Mouse (Mus musculus) midbrain, embryonic 10.5 days (tissue): Measurements from ENCODE around the gene Tnp2. TPM values are rescaled to one million over a fixed set of nuclear protein-coding genes. Genes with fewer than 3 reads are reported as not detected.
"Not testable (repeated sequence)": the region's sequence is repeated elsewhere in the genome, so short reads cannot be mapped to it uniquely, and the experiment has no call there.

Experiments
- DNase-seq: peaks from one replicate; pipeline ENCODE4 v3.0.0-alpha.2; 2017; ENCODE audit warnings: low spot score
- H3K27ac ChIP-seq: fragments of 300-500 bp; sonication (generic); replicated peaks from 2 replicates; pipeline ENCODE4 v1.5.1; 2016; ENCODE audit warnings: mild to moderate bottlenecking
- H3K27me3 ChIP-seq: fragments of 300-500 bp; sonication (generic); 2 replicates; pipeline ENCODE4 v1.6.1; 2016; ENCODE audit warnings: low read depth, mild to moderate bottlenecking; ENCODE audit not compliant: poor library complexity, severe bottlenecking
- H3K36me3 ChIP-seq: fragments of 300-500 bp; sonication (generic); 2 replicates; pipeline ENCODE4 v1.6.1; 2016; ENCODE audit warnings: mild to moderate bottlenecking, moderate library complexity
- H3K4me1 ChIP-seq: fragments of 300-500 bp; sonication (generic); 2 replicates; pipeline ENCODE4 v1.6.1; 2016
- H3K4me3 ChIP-seq: fragments of 300-500 bp; sonication (generic); 2 replicates; pipeline ENCODE4 v1.5.1; 2016; ENCODE audit warnings: mild to moderate bottlenecking, moderate library complexity
- H3K9me3 ChIP-seq: fragments of 300-500 bp; sonication (generic); replicated peaks from 2 replicates; pipeline ENCODE4 v1.6.1; 2016; ENCODE audit warnings: mild to moderate bottlenecking
- WGBS: fragments of 180-500 bp; shearing (Covaris S2); methylation state at CpG from one replicate; pipeline ENCODE4 v1.1.7; 2016; 5-methylcytosine and 5-hydroxymethylcytosine counted together
- polyA plus RNA-seq: library from polyadenylated mRNA; unstranded; fragments of >200 nt; fragmentation: Nextera tagmentation; extraction: Ambion mirVana; gene quantifications from 2 replicates; pipeline ENCODE4 v1.2.1, GENCODE M21; 2016

Gene Tnp2
- polyA plus RNA-seq, 1 experiment from 2014 or later, result not detected

DNA sequence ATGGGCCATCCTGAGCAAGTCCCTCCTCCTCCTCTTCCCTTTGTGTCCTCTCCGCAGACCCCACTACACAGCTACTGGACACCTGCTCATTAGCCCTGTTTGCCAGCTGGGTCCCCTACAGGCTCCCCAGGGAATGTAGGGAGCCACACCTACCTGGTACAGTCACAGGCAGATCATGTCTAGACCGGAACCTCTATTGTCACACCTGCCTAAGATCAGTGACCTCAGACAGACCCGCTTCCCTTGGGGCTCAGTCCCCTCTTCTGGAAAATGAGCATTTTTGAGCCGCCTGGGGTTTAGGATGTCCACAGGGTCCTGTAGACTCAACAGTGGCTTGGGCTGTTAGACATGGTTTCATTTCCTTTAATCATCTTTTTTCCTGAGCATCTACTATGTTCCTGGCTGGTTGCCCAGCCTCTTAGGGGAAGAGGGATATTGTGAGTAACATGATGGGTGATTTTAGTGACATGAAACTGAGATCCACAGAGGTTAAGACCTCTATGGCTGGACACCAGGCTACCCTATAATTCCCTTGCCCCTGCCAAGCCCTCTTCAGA is 30.2 kb upstream of the Tnp2 start:
- Histone ChIP-seq H3K4me3 (no peak overlapping the region), H3K36me3 (no peaks in the 10 kb centered on the region), H3K9me3 (no peaks in the 10 kb centered on the region), H3K27ac (no peak overlapping the region), H3K4me1 (no peaks in the 10 kb centered on the region), H3K27me3 (no peaks in the 10 kb centered on the region)
- DNase-seq, result no peak
- WGBS, result 80% methylated on average over 4 of the region's 4 CpGs

DNA sequence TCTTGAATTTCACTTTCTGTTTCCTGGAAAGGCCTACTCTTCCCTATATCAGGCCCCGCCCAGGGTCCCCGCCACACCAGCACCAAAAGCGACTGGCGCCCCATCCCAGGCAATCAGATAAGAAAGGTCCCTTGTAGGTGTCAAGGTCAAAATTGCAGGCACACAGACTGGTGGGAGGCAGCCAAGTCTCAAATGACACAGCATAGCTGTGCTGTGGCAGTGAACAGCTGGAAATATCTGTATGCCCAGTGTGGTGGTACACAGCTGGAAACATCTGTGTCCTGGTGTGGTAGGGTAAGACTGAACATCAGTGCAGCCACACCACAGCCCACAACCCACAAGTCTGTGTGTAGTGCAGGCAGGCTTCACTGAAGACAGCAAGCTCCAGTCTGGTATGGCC is 26.4 kb upstream of the Tnp2 start:
- H3K4me3 ChIP-seq, result no peak overlapping the region
- 92% methylated on average over 4 of the region's 4 CpGs for WGBS
- H3K27ac ChIP-seq, result no peak overlapping the region

DNA sequence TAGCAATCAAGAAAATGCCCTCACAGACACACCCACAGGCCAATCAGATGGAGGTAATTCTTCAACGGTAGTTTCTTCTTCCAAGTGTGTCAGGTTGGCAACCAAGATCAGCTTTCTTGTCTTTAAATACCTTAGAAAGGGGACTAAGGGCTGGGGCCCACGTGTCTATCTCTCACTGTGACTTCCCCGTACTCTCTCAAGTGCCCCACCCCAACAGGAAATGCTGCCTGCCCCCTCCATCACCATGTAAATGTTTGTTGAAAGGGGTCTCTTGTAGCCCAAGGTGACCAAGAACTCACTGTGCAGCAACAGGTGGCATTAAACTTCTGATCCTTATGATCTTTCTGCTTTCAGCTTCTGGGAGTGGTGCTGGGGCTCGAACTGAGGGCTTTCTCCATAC is 25.3 kb upstream of the Tnp2 start:
- Histone ChIP-seq H3K27ac (no peak overlapping the region), H3K27me3 (no peaks in the 10 kb centered on the region), H3K9me3 (no peaks in the 10 kb centered on the region), H3K4me1 (no peaks in the 10 kb centered on the region), H3K36me3 (no peaks in the 10 kb centered on the region), H3K4me3 (no peak overlapping the region)
- 78% methylated on average over 4 of the region's 4 CpGs for WGBS
- DNase-seq, result no peak

More for the DNA sequence above, 26.4 kb upstream of the Tnp2 start:
- Histone ChIP-seq H3K36me3 (no peaks in the 10 kb centered on the region), H3K9me3 (no peaks in the 10 kb centered on the region), H3K27me3 (no peaks in the 10 kb centered on the region), H3K4me1 (no peaks in the 10 kb centered on the region)
- no peak for DNase-seq

DNA sequence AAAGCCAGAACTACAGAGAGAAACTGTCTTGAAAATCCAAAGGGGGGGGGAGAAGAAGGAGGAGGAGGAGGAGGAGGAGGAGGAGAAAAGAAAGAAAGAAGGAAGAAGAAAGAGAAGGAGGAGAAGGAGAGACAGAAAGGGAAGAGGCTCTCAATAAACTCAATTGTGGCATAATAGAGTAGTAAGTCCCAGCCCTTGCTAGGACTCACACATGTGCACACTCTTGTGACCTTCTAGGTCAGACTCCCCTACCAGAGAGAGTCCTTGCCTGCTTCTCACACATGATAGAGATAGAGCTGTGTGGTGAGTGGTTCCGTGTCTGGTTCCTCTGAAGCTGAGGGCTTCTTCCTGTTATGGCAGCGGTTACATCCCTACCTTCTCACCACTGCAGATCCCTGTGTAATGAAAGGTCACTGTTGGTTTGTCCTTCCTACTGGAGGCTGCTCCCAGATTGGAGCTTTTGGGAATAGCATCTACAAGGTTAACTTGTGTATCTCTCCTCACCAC is 24.5 kb upstream of the Tnp2 start, which contains the start of gene Gm11172:
Gene Gm11172, plus strand, starts transcription at position 51 of the 507 bp plus-strand sequence.
- Histone ChIP-seq H3K27ac (no peak within 1 kb of the TSS), H3K4me3 (no peak within 1 kb of the TSS), H3K4me1 (no peaks in the 10 kb centered on the region), H3K36me3 (no peaks in the 10 kb centered on the region), H3K9me3 (no peaks in the 10 kb centered on the region), H3K27me3 (no peaks in the 10 kb centered on the region)
- DNase-seq, result no peak
- WGBS, result 93% methylated on average over 2 of the region's 2 CpGs

DNA sequence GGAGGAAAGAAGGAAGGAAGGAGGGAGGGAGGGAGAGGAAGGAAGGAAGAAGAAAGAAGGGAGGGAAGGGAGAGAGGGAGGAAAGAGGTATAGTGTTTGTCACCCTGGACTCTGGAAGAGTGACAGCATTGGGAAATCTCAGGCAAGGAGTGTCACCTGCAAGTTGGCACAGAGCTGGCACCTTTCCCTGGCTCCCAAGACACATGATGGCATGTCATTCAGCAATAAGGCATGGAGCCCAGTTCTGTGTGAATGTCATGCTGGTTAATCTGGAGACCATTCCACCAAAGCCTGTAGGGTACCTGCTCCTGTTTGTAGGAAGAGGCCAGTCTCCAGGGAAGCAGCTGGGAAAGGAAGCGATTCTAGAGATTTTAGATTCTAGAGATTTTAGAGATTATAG is 21.9 kb upstream of the Tnp2 start:
- Histone ChIP-seq H3K27me3 (no peaks in the 10 kb centered on the region), H3K4me1 (no peaks in the 10 kb centered on the region), H3K4me3 (no peak overlapping the region), H3K9me3 (no peaks in the 10 kb centered on the region), H3K36me3 (no peaks in the 10 kb centered on the region), H3K27ac (no peak overlapping the region)
- 93% methylated on average over 1 of the region's 1 CpGs for WGBS
- DNase-seq, result no peak

DNA sequence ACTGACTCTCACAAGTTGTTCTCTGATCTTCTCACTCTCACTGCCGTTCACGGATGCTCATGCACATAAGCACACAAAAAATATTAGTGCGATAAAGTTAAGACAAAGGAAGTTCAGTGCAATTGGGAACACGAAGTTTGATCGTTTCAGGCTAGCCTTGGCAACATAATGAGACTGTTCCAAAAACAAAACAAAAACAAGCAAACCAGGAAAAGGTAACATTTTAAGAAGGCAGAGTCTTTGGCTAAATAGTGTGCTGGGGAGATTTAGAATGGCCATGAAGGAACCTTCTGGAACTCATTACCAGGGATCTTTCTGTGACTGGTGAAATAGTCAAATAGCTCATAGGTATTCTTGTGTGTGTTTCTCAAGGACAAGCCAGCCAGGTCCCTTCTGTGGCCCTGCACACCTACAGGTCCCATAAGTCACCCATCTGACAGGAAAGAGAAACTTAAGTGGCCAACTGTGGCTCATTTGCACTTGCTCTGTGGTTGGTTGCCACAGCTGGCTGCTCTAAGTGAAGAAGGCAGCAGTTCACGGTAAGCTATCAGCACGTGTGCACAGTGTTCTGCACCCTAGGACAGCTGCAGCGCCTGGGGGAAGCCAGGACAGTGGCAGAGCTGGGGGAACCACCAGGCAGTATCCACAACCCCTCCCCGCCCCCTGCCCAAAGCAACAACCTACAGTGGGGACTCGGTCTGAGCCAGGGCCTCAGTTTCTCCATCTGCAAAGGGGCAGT is 17.5 kb upstream of the Tnp2 start, which contains the start of gene Prm1:
Gene Prm1, minus strand, starts transcription at position 51 of the 739 bp plus-strand sequence.
- Histone ChIP-seq H3K27me3 (no peaks in the 10 kb centered on the region), H3K4me3 (no peak within 1 kb of the TSS), H3K27ac (no peak within 1 kb of the TSS), H3K9me3 (no peaks in the 10 kb centered on the region), H3K4me1 (no peaks in the 10 kb centered on the region), H3K36me3 (no peaks in the 10 kb centered on the region)
- WGBS, result 85% methylated on average over 10 of the region's 10 CpGs
- DNase-seq, result no peak

DNA sequence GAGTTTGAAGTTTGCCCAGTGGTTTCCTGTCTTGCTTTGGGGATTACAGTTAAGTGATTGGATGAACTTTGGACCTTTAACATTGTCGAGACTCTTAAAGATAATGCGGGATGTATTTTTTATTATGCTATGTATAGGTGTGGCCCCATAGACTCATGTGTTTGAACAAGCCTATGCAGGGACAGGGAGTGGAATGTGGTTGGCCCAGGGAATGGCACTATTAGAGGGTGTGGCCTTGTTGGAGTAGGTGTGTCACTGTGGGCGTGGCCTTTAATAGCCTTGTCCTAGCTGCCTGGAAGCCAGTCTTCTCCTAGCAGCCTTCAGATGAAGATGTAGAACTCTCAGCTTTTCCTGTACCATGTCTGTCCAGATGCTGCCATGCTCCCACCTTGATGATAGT is 14.0 kb upstream of the Tnp2 start:
- H3K4me3 ChIP-seq, result not testable (repeated sequence)

DNA sequence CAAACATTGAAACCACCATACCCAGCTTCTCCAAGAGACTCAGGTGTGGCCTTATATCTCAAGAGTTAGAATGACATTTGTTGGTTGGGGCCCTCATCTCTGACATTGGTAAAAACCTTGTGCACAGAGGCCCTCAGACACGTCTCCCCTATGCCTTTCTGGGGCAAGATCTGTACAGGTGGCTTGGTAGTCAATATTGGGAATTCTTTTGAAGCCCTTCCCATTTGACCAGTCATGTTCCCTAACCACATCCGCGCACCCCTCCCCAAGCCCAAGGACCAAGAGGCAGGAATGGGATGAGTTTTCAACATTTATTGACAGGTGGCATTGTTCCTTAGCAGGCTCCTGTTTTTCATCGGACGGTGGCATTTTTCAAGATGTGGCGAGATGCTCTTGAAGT is 7.6 kb upstream of the Tnp2 start, which contains the start of gene Prm2:
Gene Prm2, minus strand, starts transcription at position 101 of the 400 bp plus-strand sequence.
- no peak within 1 kb of the TSS for H3K27ac ChIP-seq
- H3K27me3 ChIP-seq, result peaks cover 27% of the 10 kb centered on the region
- 81% methylated on average over 6 of the region's 6 CpGs for WGBS
- H3K4me1 ChIP-seq, result no peaks in the 10 kb centered on the region
- H3K9me3 ChIP-seq, result no peaks in the 10 kb centered on the region
- H3K4me3 ChIP-seq, result no peak within 1 kb of the TSS
- no peak for DNase-seq
- no peaks in the 10 kb centered on the region for H3K36me3 ChIP-seq

More for the DNA sequence above, 14.0 kb upstream of the Tnp2 start:
- not testable (repeated sequence) for H3K9me3 ChIP-seq, H3K27ac ChIP-seq, DNase-seq, H3K4me1 ChIP-seq, H3K27me3 ChIP-seq, H3K36me3 ChIP-seq
- 89% methylated on average over 3 of the region's 3 CpGs for WGBS

DNA sequence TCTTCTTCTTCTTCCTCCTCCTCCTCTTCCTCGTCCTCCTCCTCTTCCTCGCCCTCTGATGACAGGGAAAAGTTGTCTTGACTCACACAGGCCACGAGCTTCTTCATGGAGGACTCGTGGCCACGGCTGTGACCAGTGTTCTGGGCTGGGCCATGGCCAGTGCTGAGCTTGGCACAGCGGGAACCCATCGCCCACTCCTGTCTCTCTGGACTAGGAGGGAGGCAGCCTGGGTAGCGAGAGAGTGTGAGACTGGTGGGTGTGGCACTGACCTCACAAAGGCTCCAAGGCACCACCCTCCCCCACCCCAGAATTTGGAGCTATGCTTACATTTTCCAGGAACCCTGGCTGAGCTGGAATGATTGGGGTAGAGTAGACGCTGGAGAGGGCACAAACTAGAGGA is 2.2 kb upstream of the Tnp2 start, which contains the start of gene Prm3:
Gene Prm3, minus strand, starts transcription at position 213 of the 400 bp plus-strand sequence.
- peaks cover 19% of the 10 kb centered on the region for H3K4me1 ChIP-seq
- no peaks in the 10 kb centered on the region for H3K36me3 ChIP-seq
- DNase-seq, result no peak
- H3K4me3 ChIP-seq, result no peak within 1 kb of the TSS
- no peaks in the 10 kb centered on the region for H3K9me3 ChIP-seq
- H3K27ac ChIP-seq, result no peak within 1 kb of the TSS
- H3K27me3 ChIP-seq, result peaks cover 18% of the 10 kb centered on the region
- 77% methylated on average over 9 of the region's 9 CpGs for WGBS

DNA sequence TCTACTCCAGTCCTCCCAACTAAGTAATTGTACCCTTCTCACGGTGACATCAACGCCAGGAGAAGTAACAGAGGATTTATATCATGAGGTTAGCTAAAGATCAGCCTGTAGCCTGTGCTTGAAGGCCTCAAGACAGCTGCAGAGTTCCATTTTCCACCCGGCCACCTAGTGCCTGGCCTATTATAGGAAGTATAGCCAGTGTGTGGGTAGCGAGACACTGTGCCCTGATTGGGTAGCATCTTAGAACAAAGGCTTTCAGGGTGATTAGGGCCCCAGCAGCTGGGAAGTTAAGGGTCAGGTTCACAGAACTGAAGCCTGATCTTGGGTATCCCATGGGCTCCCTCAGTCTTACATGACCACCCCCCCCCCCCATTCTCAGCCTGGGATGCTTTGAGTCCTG is 406 bp upstream of the Tnp2 start:
- Histone ChIP-seq H3K4me1 (peaks cover 35% of the 10 kb centered on the region), H3K27me3 (peaks cover 18% of the 10 kb centered on the region), H3K36me3 (no peaks in the 10 kb centered on the region), H3K9me3 (no peaks in the 10 kb centered on the region), H3K4me3 (no peak overlapping the region), H3K27ac (no peak overlapping the region)
- 58% methylated on average over 4 of the region's 4 CpGs for WGBS
- DNase-seq, result no peak

DNA sequence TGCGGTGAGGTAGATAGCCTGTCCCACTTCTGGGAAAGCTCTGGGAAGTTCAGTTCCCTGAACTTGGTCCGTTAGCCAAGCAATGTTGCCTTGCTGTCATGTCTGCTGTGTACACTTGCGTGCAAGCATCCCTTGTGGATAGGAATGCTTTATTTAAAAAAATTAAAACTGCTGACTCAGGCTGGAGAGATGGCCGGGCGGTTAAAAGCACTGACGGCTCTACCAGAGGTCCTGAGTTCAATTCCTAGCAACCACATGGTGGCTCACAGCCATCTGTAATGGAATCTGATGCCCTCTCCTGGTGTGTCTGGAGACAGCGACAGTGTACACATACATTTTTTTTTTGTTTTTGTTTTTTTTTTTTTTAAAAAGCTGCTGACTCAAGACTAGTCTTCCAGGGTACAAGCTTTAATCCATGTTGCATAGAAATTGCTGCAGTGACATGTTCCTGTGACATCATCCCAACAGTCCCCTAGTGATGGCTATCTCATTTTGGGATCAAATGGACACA is 857 bp downstream of the Tnp2 start:
- H3K4me3 ChIP-seq, result no peak overlapping the region
- H3K4me1 ChIP-seq, result peaks cover 43% of the 10 kb centered on the region
- no peaks in the 10 kb centered on the region for H3K9me3 ChIP-seq
- no peak overlapping the region for H3K27ac ChIP-seq
- H3K27me3 ChIP-seq, result peaks cover 30% of the 10 kb centered on the region
- WGBS, result 86% methylated on average over 7 of the region's 7 CpGs
- no peak for DNase-seq
- no peaks in the 10 kb centered on the region for H3K36me3 ChIP-seq

DNA sequence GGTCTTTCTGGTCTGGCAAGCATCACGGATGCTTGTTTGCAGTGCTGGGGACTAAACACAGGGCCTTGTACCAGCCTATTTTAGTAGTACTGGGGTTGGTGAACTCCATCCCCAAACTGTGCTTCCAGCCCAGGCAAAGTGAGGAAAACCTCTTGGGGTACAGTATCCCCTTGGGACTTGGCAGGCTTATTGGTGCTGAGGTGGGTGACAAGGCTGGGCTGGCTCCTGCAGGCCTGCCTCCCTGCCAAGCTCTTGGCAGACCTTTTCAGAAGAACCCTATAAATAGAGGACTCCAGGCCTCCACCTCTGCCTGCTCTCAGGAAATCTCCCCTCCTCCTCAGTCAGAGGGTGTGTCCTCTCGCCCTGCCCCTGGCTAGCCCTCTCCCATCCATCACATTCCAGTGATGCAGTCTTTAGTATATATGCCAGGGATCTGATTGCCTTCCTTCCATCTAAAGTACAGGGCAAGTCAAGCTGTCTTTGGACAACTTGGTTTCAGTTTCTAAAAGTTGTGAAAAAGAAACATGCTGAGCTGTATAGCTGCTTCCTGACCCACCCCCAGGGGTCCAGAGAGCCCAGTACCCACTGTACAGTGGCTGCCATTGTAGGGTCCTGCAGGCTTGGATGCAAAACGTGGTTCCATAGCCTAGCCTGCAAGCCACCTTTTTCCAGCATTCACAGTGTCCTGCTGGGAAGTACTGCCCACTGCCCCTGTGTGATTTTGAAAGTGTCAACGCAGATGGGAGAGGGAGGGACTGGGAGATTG is 1.5 kb downstream of the Tnp2 start:
- Histone ChIP-seq H3K4me3 (0 out of 2 replicates have a peak overlapping the region, but pooled peaks have one; percentile 77), H3K4me1 (peaks cover 50% of the 10 kb centered on the region), H3K27ac (0 out of 2 replicates have a peak overlapping the region, but pooled peaks have one; percentile 90), H3K27me3 (peaks cover 35% of the 10 kb centered on the region), H3K36me3 (no peaks in the 10 kb centered on the region), H3K9me3 (no peaks in the 10 kb centered on the region)
- DNase-seq, result no peak
- 74% methylated on average over 4 of the region's 4 CpGs for WGBS
